Mouse (Mus musculus) bone marrow macrophage, adult 2 months (primary cell): ENCODE results near the gene Hmcn2.

Experiments used
- CTCF ChIP-seq: IDR thresholded peaks from 2 replicates; pipeline ENCODE4 v1.5.1; 2012; ENCODE audit warnings: low read depth, mild to moderate bottlenecking, low read length, moderate library complexity
- POLR2A ChIP-seq: IDR thresholded peaks from 2 replicates; pipeline ENCODE4 v1.6.1; 2012; ENCODE audit warnings: mild to moderate bottlenecking, low read depth, low read length, borderline replicate concordance

- TF ChIP-seq CTCF (no peak), POLR2A (no peak)
Observed at GRCm38 (mm10) chr2:31449441-31449815, 135.2 kb downstream of the Hmcn2 start.
